Mouse (Mus musculus) liver, embryonic 14.5 days (tissue): ENCODE results near the gene Tet1.

Experiments used
- CTCF ChIP-seq: IDR thresholded peaks from 2 replicates; pipeline ENCODE4 v1.5.1; 2016; ENCODE audit warnings: antibody characterized with exemption, low read depth, control low read depth
- EP300 ChIP-seq: IDR thresholded peaks from 2 replicates; pipeline ENCODE4 v1.6.1; 2016; ENCODE audit warnings: antibody characterized with exemption, low read depth

DNA sequence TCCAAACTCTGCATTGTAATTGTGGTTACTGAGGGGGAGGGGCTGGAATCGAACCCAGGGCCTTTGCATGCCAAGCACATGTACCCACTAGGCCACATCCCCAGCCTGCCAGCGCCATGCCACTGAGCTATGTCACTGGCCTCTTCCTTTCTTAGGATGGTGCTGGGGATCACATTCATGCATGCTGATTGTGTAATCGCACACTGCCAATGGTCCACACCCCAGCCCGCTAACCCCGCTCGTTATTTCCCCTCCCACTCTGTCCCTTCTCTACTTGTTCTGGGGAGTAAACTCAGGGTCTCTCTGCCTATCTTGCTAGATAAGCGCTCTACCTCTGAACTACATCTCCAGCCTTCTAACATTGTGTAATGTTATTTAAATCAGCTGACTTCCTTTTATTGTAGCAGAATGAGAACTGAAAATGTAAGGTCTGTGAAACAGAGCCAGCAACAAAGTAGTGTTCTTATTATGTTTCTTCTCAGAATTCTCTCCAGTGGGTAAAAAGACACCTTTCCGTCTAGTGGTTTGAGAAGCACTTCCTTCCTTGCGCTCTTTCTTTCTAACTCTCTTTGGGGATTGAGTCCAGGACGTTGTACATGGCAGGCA, 36.3 kb upstream of the Tet1 start:
- TF ChIP-seq CTCF (no peak), EP300 (no peak)
